Mouse (Mus musculus) heart, adult 2 months (tissue): ENCODE data around the gene Serpinc1.

Experiments
- CTCF ChIP-seq: fragments of 200-600 bp; IDR thresholded peaks from 2 replicates; pipeline ENCODE4 v1.8.1; 2022; ENCODE audit warnings: antibody characterized with exemption, mild to moderate bottlenecking, moderate library complexity
- EP300 ChIP-seq: fragments of 200-500 bp; IDR thresholded peaks from 2 replicates; pipeline ENCODE4 v1.6.1; 2011; ENCODE audit warnings: low read depth, low read length, control low read depth; ENCODE audit not compliant: insufficient read depth
- POLR2A ChIP-seq: fragments of 200-500 bp; IDR thresholded peaks from 2 replicates; pipeline ENCODE4 v1.6.1; 2011; ENCODE audit warnings: mild to moderate bottlenecking, low read depth, low read length, control low read depth; ENCODE audit not compliant: insufficient read depth

GRCm38 (mm10) chr1:160931320-160931719, 47.1 kb upstream of the Serpinc1 start:
- no peak for TF ChIP-seq POLR2A
- no peak for TF ChIP-seq CTCF
- no peak for TF ChIP-seq EP300
